Mouse (Mus musculus) heart, embryonic 15.5 days (tissue): ENCODE data around the gene Nrap. TPM values are rescaled to one million over a fixed set of nuclear protein-coding genes. Genes with fewer than 3 reads are reported as not detected.

Source experiments
- ATAC-seq: fragments of 200-750 bp; cut with Nextera tagmentation; replicated peaks from 2 replicates; pipeline ENCODE4 v1.8.0; 2017; ENCODE audit warnings: low read depth, moderate TSS enrichment; ENCODE audit not compliant: insufficient number of reproducible peaks, insufficient read depth, low FRiP score
- H3K27ac ChIP-seq: fragments of 300-500 bp; sonication (generic); 2 replicates; pipeline ENCODE4 v1.5.1; 2015; ENCODE audit warnings: mild to moderate bottlenecking, inconsistent platforms
- H3K27me3 ChIP-seq: fragments of 300-500 bp; sonication (generic); 2 replicates; pipeline ENCODE4 v1.6.1; 2015; ENCODE audit warnings: inconsistent platforms
- H3K36me3 ChIP-seq: fragments of 300-500 bp; sonication (generic); 2 replicates; pipeline ENCODE4 v1.6.1; 2015; ENCODE audit warnings: mild to moderate bottlenecking, inconsistent platforms
- H3K4me1 ChIP-seq: fragments of 300-500 bp; sonication (generic); replicated peaks from 2 replicates; pipeline ENCODE4 v1.6.1; 2015; ENCODE audit warnings: inconsistent platforms
- H3K4me2 ChIP-seq: fragments of 300-500 bp; sonication (generic); 2 replicates; pipeline ENCODE4 v1.6.1; 2015; ENCODE audit warnings: inconsistent platforms, mild to moderate bottlenecking, moderate library complexity
- H3K4me3 ChIP-seq: fragments of 300-500 bp; sonication (generic); 2 replicates; pipeline ENCODE4 v1.5.1; 2015; ENCODE audit warnings: mild to moderate bottlenecking, inconsistent platforms
- H3K9ac ChIP-seq: fragments of 300-500 bp; sonication (generic); 2 replicates; pipeline ENCODE4 v1.6.1; 2015; ENCODE audit warnings: mild to moderate bottlenecking, inconsistent platforms
- H3K9me3 ChIP-seq: fragments of 300-500 bp; sonication (generic); replicated peaks from 2 replicates; pipeline ENCODE4 v1.6.1; 2016; ENCODE audit warnings: inconsistent platforms
- WGBS: fragments of 180-500 bp; shearing (Covaris S2); methylation state at CpG from one replicate; pipeline ENCODE4 v1.1.7; 2015; ENCODE audit warnings: mixed read lengths; 5-methylcytosine and 5-hydroxymethylcytosine counted together
- polyA plus RNA-seq: library from polyadenylated mRNA; unstranded; fragments of >200 nt; fragmentation: Nextera tagmentation; extraction: Ambion mirVana; gene quantifications from 2 replicates; pipeline ENCODE4 v1.2.1, GENCODE M21; 2015

Gene Nrap
- polyA plus RNA-seq, result 37.8 and 43.0 TPM in 2 replicates

DNA sequence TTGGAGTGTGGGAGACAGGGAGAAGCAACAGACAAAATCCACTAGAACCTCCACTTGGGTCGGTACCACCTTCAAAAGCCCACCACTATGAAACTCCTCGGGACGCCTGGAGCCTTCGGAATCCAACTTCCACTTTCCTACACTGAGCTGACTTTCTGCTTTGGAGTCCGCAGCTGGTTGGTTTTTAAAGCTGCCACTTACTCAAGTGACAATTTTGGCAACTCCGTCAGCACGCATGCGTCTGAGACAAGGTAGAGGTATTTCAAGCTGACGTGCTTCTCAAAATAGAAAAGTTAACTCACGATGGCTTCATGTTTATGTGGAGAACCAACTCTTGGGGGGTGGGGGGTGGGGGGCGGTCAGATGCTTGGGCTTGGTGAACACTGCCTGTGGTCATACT is at the start of gene Nrap:
Nrap (minus strand) TSS at position 159 of the 400 bp plus-strand sequence.
- peak; percentile 61 for ATAC-seq
- peaks cover 27% of the 10 kb centered on the region for H3K4me1 ChIP-seq
- peak within 1 kb of the TSS; percentile 54 for H3K4me3 ChIP-seq
- no peaks in the 10 kb centered on the region for H3K36me3 ChIP-seq
- peak within 1 kb of the TSS; percentile 53 for H3K4me2 ChIP-seq
- 50% methylated on average over 11 of the region's 11 CpGs for WGBS
- peak within 1 kb of the TSS; percentile 57 for H3K9ac ChIP-seq
- peak within 1 kb of the TSS; percentile 91 for H3K27ac ChIP-seq
- H3K27me3 ChIP-seq, result no peaks in the 10 kb centered on the region
- no peaks in the 10 kb centered on the region for H3K9me3 ChIP-seq

DNA sequence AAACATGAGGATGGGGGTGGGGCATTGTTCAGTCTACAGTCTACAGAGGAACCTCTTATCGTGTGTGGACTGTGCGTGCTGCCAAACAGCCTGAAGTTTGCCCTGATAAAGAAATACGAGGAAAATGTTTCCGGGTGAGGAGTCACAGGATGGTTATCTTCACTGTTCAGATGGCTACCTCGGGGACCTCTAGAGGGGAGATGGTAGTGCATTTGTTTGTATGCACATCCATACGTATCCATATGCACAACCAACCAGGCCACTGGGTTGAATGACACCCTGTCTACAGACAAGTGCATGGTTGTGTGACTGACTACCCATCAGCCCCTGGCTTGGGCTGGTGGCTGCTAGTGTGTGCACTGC is 49.2 kb upstream of the Nrap start:
- Histone ChIP-seq H3K9ac (no peak overlapping the region), H3K4me2 (no peak overlapping the region), H3K36me3 (peaks cover 32% of the 10 kb centered on the region), H3K4me3 (no peak overlapping the region), H3K27ac (no peak overlapping the region), H3K27me3 (no peaks in the 10 kb centered on the region), H3K4me1 (peaks cover 9% of the 10 kb centered on the region), H3K9me3 (no peaks in the 10 kb centered on the region)
- ATAC-seq, result no peak; the same call in 1 of the 2 replicates
- WGBS, result 42% methylated on average over 6 of the region's 6 CpGs

DNA sequence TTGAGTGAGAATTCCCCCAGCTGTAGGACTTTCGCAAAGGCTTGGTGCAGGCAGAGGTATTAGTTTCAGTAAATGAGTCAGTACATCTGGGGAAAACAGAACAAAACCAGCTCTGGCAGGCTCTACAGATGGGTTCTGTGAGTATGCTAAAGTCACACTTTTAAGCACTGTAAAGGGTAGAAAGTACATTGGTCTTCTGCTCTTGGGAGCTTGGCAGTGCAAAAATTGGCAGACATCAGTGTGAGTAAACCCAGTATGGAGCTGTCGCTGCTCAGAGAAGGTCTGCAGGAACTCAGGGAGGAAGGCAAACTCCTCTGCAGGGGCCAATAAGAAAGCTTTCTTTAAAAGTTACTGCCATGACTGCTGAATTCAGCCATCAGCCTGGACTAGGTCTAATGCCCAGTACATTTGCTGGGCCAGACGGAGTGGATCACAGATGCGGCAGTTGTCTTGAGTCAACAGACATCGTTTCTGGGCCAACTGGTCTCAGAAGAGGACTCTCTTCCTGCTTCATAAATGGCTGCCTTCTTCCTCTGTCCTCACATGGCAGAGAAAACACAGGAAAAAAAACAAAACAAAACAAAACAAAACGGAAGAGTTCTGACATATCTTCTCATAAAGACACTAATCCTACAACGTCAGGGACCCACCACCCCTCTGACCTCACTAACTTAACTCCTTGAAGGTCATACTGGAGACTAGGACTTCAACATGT is 48.7 kb upstream of the Nrap start:
- H3K27ac ChIP-seq, result no peak overlapping the region
- WGBS, result 61% methylated on average over 7 of the region's 7 CpGs

DNA sequence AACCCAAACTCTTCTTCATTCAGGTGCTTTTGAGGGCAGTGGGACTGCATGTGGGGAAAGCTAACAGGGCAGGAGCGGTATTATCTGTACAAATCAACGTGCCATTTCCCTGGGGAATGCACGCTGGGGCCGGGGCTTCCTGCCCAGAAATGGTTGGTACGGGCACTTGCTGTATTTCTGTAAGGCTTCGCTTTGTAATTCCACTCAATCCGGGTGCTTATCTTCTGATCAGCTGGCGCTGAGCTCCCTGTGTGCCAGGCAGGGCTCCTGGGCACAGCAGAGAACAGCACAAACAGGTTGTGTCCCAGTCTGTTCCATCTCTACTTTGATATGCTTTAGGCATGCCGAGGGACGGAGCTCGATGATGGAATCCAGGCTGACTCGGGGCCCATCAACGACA is 46.5 kb upstream of the Nrap start:
- no peak for ATAC-seq
- 82% methylated on average over 13 of the region's 13 CpGs for WGBS
- H3K27ac ChIP-seq, result no peak overlapping the region
- H3K4me1 ChIP-seq, result peaks cover 3% of the 10 kb centered on the region; the same call in 1 of the 2 replicates
- H3K4me2 ChIP-seq, result no peak overlapping the region
- peaks cover 43% of the 10 kb centered on the region for H3K36me3 ChIP-seq
- H3K4me3 ChIP-seq, result no peak overlapping the region
- H3K9ac ChIP-seq, result no peak overlapping the region
- no peaks in the 10 kb centered on the region for H3K9me3 ChIP-seq
- H3K27me3 ChIP-seq, result no peaks in the 10 kb centered on the region

More for the DNA sequence above, 48.7 kb upstream of the Nrap start:
- Histone ChIP-seq H3K9ac (no peak overlapping the region), H3K4me3 (no peak overlapping the region), H3K36me3 (peaks cover 38% of the 10 kb centered on the region), H3K27me3 (no peaks in the 10 kb centered on the region), H3K4me1 (peaks cover 6% of the 10 kb centered on the region), H3K9me3 (no peaks in the 10 kb centered on the region), H3K4me2 (no peak overlapping the region)
- ATAC-seq, result no peak

DNA sequence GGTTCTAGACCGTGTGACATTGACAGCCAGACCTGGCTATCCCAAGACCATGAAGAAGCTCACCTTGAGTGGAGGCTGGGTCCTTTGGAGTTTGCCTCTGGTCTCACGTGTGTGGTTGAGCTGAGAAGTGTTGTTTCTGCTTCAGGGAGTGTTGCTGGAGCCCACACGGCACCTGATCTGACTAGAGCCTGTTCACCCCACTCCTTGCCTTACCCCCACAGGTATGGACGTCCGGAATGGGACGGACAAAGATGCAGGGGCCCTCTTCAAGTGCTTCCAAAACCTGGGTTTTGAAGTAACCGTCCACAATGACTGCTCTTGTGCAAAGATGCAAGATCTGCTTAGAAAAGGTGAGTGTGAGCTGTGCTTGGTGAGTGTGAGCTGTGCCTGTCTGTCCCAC is 43.7 kb upstream of the Nrap start:
- Histone ChIP-seq H3K4me1 (0 out of 2 replicates have a peak, but pooled peaks cover 3% of the 10 kb centered on the region), H3K9ac (no peak overlapping the region), H3K4me3 (no peak overlapping the region), H3K9me3 (no peaks in the 10 kb centered on the region), H3K36me3 (peaks cover 43% of the 10 kb centered on the region), H3K27me3 (no peaks in the 10 kb centered on the region), H3K27ac (no peak overlapping the region), H3K4me2 (no peak overlapping the region)
- no peak for ATAC-seq
- WGBS, result 85% methylated on average over 7 of the region's 7 CpGs

DNA sequence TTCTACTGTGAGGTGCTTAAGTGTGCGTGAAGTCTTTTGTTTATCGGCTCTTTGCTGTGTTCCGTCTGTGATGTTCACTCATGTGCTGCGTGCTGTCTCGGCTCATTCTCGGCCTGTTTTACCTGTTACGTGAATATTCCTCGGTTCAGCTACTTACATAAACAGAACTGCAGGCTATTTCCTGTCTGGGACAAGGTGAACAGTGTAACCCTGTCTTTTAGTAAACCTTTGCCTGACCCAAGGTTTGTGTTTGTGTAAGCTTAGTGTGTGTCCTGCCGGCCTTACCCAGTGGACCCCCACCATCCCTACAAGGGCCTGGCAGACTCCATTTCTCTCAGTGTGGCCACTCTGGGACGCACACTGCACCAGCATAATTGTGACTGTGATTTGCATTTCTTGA is 42.9 kb upstream of the Nrap start:
- H3K4me3 ChIP-seq, result no peak overlapping the region
- no peak overlapping the region for H3K9ac ChIP-seq
- no peak overlapping the region for H3K4me2 ChIP-seq
- 82% methylated on average over 10 of the region's 10 CpGs for WGBS
- no peak for ATAC-seq
- no peak overlapping the region for H3K27ac ChIP-seq
- H3K27me3 ChIP-seq, result no peaks in the 10 kb centered on the region
- H3K36me3 ChIP-seq, result peaks cover 40% of the 10 kb centered on the region
- H3K4me1 ChIP-seq, result no peaks in the 10 kb centered on the region
- no peaks in the 10 kb centered on the region for H3K9me3 ChIP-seq

DNA sequence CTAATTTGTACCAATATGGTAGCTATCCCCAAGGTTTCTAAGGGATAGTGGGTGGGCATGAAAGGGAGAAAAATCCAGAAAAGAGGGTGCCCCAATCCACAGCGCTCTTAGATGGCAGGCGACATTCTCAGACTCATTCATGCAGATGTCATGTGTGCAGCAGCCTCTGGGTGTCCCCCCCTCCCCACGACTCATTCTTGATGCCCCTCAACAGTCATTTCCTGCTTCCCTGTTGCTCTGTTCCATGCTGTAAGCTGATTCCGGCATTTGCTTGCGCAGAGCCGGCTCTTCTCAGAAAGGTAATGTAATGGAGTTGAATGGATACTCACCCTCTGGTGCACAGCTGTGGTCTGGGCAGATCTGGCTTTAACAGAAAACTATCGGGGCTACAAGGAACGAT is 40.5 kb upstream of the Nrap start:
- H3K36me3 ChIP-seq, result peaks cover 23% of the 10 kb centered on the region
- H3K4me2 ChIP-seq, result no peak overlapping the region
- no peak for ATAC-seq
- H3K4me1 ChIP-seq, result peaks cover 13% of the 10 kb centered on the region
- H3K9me3 ChIP-seq, result no peaks in the 10 kb centered on the region
- no peak overlapping the region for H3K9ac ChIP-seq
- no peaks in the 10 kb centered on the region for H3K27me3 ChIP-seq
- WGBS, result 77% methylated on average over 8 of the region's 8 CpGs
- no peak overlapping the region for H3K4me3 ChIP-seq
- no peak overlapping the region for H3K27ac ChIP-seq

DNA sequence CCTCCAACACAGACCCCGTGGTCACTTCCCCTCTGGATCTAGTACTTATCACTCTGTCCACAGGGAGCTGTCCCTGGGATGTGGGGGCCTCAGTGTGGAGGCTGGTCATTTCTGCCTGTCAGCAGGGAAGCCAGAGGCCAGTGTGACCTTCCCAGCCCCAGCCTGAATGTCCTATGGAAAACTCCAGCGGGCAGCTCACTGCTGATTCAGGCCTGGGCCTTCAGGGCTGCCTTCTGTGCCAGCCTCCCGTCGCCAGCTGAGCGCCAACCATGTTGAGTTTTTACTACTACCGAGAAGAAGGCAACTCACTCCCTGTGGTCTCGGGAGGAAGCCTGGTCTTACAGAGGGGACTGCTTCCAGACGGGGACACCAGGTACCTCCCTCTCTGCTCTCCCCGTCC is 35.7 kb upstream of the Nrap start:
- H3K9ac ChIP-seq, result 0 out of 2 replicates have a peak overlapping the region, but pooled peaks have one; percentile 16
- no peaks in the 10 kb centered on the region for H3K36me3 ChIP-seq
- H3K9me3 ChIP-seq, result no peaks in the 10 kb centered on the region
- peak overlapping the region; percentile 76 for H3K27ac ChIP-seq
- 41% methylated on average over 9 of the region's 9 CpGs for WGBS
- H3K4me3 ChIP-seq, result no peak overlapping the region
- no peaks in the 10 kb centered on the region for H3K27me3 ChIP-seq
- peak; percentile 50 for ATAC-seq
- peaks cover 22% of the 10 kb centered on the region for H3K4me1 ChIP-seq
- H3K4me2 ChIP-seq, result 0 out of 2 replicates have a peak overlapping the region, but pooled peaks have one; percentile 21

DNA sequence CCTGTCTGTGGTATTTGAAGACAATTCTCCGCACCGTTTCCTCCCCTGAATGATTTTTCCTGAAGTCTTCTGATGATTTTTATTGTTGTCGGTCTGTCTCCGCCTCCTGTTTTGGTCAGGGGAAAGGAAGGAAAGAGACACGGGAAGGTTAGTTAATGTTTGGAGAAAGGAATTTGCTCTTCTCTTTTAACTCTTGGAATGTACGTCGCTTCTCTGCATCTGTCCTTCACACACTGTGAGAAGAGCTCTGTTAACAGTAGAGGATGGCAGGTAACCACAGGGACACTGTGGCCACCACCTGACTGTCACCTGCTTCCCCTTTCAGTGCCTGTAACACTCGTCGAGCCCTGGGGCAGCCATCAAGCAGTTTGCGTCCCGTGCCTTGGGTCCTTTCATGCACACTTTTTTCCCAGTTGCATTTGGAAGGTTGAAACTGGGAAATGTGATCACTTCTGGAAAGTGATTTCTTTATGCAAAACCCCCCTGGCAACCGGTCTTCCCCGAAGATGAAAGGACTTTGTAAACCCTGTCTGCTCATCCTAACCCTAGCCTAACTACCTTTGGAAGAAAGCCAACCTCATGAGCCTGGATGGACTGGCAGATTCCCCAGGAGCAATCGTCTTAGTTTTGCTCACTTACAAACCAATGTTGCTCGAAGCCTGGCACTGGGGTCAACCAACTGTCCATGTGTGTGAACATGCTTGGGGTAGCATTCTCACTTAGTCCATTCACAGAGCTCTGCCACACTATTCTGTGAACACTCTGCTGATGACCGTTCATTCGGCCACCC is 35.0 kb upstream of the Nrap start:
- no peak overlapping the region for H3K4me3 ChIP-seq
- H3K9me3 ChIP-seq, result no peaks in the 10 kb centered on the region
- ATAC-seq, result no peak
- H3K9ac ChIP-seq, result no peak overlapping the region
- H3K36me3 ChIP-seq, result no peaks in the 10 kb centered on the region
- WGBS, result 75% methylated on average over 17 of the region's 17 CpGs
- H3K4me2 ChIP-seq, result no peak overlapping the region
- no peaks in the 10 kb centered on the region for H3K27me3 ChIP-seq
- H3K27ac ChIP-seq, result peak overlapping the region; percentile 76
- peaks cover 22% of the 10 kb centered on the region for H3K4me1 ChIP-seq

DNA sequence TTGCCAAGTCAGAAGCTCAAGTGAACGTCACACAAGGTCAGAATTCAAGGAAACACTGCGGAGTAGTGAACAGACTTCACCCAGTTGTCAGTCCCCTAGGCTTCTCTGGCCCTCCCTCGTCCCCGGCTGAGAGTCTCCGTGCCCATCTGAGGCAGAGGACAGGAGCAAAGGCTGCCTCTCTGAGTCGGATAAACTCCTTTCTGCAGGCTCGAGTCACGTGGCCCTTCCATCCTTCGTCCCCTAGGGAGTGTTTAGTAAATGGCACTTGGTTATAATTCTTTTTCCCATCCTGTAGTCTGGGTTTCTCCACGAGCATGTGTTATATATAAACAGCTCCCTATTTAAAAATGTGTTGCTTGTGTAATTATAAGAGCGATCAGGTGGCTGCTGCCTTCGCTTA is 33.5 kb upstream of the Nrap start:
- no peaks in the 10 kb centered on the region for H3K27me3 ChIP-seq
- no peak for ATAC-seq
- no peak overlapping the region for H3K9ac ChIP-seq
- H3K36me3 ChIP-seq, result no peaks in the 10 kb centered on the region
- 73% methylated on average over 12 of the region's 12 CpGs for WGBS
- no peak overlapping the region for H3K4me3 ChIP-seq
- H3K9me3 ChIP-seq, result no peaks in the 10 kb centered on the region
- no peak overlapping the region for H3K27ac ChIP-seq
- H3K4me1 ChIP-seq, result peaks cover 22% of the 10 kb centered on the region
- no peak overlapping the region for H3K4me2 ChIP-seq

DNA sequence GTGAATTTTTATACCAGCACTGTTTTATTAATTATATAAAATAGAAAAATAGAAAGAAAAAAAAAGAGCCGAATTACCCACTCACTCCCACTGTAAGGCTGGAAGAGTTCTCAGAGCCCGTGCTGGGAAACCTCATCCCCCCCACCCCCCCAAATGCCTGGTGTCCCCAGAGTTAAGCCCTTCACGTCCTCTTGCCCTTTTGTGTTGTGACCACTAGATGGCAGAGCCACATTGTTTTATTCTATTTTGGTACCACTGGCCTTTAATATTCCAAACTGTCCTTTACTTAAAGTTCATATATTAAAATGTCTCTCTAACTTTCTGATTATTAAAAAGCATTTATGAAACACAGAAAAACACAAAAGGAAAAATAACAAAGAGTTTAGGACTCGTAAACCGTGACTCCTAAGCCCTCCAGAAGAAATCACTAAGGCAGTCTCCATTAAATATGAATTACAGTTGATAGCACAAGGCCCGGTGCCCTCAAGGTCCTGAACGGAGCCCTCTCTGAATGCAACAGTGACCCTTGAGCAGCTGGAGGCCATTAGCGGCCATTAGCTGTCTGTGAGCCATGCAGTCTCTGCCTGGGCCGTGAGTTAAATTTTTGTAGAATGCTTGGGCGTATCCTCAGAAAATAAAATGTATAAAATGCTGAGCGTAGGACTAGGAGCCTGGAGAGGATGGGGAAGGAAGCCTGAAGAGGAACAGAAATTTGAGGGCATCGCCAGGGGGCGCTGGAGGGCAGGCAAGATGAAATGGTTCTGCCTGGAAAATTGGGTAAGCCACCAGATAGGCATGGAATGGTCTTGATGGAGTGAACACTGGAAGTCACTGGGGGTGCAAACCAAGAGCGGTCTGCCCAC is 32.9 kb upstream of the Nrap start:
- Histone ChIP-seq H3K4me1 (peaks cover 22% of the 10 kb centered on the region), H3K9ac (no peak overlapping the region), H3K36me3 (no peaks in the 10 kb centered on the region), H3K27me3 (no peaks in the 10 kb centered on the region), H3K9me3 (no peaks in the 10 kb centered on the region), H3K27ac (peak overlapping the region; percentile 68), H3K4me3 (no peak overlapping the region), H3K4me2 (no peak overlapping the region)
- WGBS, result 41% methylated on average over 14 of the region's 14 CpGs
- 0 out of 2 replicates have a peak, but pooled peaks have one; percentile 29 for ATAC-seq
